Mouse (Mus musculus): ENCODE measurements around the gene 6820408C15Rik.

DNA sequence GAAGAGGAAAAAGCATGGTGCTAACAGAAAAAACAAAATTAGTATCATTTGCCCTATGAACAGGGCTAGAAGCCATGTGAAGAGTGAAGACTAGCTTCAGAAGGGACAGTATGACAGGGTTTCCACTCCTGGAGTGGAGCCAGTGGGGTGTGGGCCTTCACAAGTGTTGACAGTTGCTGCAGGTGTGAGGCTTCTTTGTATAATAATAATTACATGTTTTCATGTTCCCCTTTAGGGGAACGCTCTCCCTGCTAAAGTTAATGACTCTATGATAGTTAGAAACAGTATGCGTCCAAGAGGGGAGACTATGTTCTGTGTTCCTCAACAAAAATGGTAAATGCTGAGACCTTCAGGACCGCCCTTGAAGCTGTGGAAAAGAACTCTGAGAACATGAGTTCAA is 399 bp downstream of the 6820408C15Rik start:
- TF ChIP-seq MYC (IDR thresholded peaks at IDR 0.05; ENCODE audit: low read depth, low read length), result no peak
- TF ChIP-seq EP300 (IDR thresholded peaks at IDR 0.05; ENCODE audit: low read length), result no peak
- no peak for TF ChIP-seq UBTF (IDR thresholded peaks at IDR 0.05; ENCODE audit: low read depth, low read length)
- TF ChIP-seq CHD2 (IDR thresholded peaks at IDR 0.05; ENCODE audit: low read length), result no peak
- TF ChIP-seq CTCF (conservative IDR thresholded peaks at IDR 0.05 in 1 of 2, IDR thresholded peaks at IDR 0.05 in 1 of 2; ENCODE audit: low read depth in 2 of 2, low read length in 2 of 2), result no peak
- no peak for TF ChIP-seq KAT2A (IDR thresholded peaks at IDR 0.05; ENCODE audit: insufficient replicate concordance, low read length)
- no peak for TF ChIP-seq USF1 (IDR thresholded peaks at IDR 0.05; ENCODE audit: low read depth, low read length)
- TF ChIP-seq POLR2A (IDR thresholded peaks at IDR 0.05; ENCODE audit: low read depth, low read length), result no peak
- TF ChIP-seq ETS1 (conservative IDR thresholded peaks at IDR 0.05; ENCODE audit: low read depth, low read length), result no peak
- no peak for TF ChIP-seq PAX5 (IDR thresholded peaks at IDR 0.05; ENCODE audit: low read length)
- no peak for TF ChIP-seq HCFC1 (IDR thresholded peaks at IDR 0.05; ENCODE audit: low read depth, low read length)

All from CH12.LX (cell line).